Comparison of ENCODE assay signal across 8 mouse cellular contexts in the genomic region with DNA sequence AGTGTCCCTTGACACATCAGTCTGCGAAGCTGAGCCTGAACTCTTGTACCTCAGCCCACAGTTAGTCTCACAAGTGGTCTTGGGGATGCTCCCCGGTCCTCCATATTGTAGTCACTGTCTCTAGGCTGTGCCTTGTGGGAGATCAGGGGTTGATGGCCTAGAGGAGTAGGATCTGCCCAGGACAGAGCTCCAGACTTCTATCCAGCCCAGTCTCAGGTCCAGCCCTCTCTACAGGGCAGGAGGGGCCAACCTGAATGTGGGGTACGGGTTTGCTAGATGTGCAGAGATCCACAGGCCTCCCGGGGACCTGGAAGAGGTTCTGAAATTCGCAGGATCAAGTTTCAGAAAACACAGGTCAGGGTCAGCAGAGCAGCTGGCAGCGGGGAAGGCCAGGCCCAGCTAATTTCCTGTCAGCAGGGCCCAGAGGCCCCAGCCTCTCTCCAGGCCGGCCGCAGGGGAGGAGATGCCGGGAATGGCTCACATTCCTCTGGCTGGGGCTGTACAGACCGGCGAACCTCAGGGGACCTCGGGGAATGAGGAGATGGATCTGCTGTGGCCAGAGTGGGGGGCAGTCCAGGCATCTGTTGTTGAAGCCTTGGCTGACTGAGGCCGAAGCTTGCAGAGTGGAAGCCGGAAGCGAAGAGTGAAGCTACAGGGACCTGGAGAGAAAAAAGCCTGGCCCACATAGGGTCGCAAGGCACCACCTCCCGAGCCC.
DNase-seq lines count a peak whose midpoint lies in the region; ATAC-seq and TF ChIP-seq lines count a peak whose summit lies in the region.

No protein-coding gene starts in this region.

- H3K4me3 ChIP-seq in forebrain, embryonic 12.5 days (replicated peaks) = no peak overlapping the region
- H3K4me3 ChIP-seq in forebrain, embryonic 14.5 days (ENCODE audit: low read depth, low read length) = no peak overlapping the region
- H3K4me3 ChIP-seq in hindbrain, postnatal 0 days (ENCODE audit: low read length) = no peak overlapping the region
- no peak overlapping the region for H3K4me3 ChIP-seq in liver, embryonic 11.5 days (ENCODE audit: low read depth, low read length)
- no peak overlapping the region for H3K4me3 ChIP-seq in neural tube, embryonic 14.5 days (ENCODE audit: low read depth, low read length)

- no peaks in the 10 kb centered on the region for H3K27me3 ChIP-seq in forebrain, embryonic 12.5 days
- no peaks in the 10 kb centered on the region for H3K27me3 ChIP-seq in forebrain, embryonic 14.5 days (replicated peaks; ENCODE audit: control insufficient read depth, insufficient read depth, low read length)
- no peaks in the 10 kb centered on the region for H3K27me3 ChIP-seq in hindbrain, postnatal 0 days (ENCODE audit: insufficient read depth, low read length)
- no peaks in the 10 kb centered on the region for H3K27me3 ChIP-seq in liver, embryonic 11.5 days (replicated peaks; ENCODE audit: control insufficient read depth, insufficient read depth, low read length)
- H3K27me3 ChIP-seq in neural tube, embryonic 14.5 days (ENCODE audit: control insufficient read depth, insufficient read depth, low read length) = no peaks in the 10 kb centered on the region

- no peak overlapping the region for H3K4me2 ChIP-seq in forebrain, embryonic 12.5 days
- H3K4me2 ChIP-seq in forebrain, embryonic 14.5 days (ENCODE audit: low read length) = no peak overlapping the region
- H3K4me2 ChIP-seq in hindbrain, postnatal 0 days (ENCODE audit: low read depth, low read length) = no peak overlapping the region
- no peak overlapping the region for H3K4me2 ChIP-seq in liver, embryonic 11.5 days
- no peak overlapping the region for H3K4me2 ChIP-seq in neural tube, embryonic 14.5 days (ENCODE audit: low read depth, low read length)

- DNase-seq in forebrain, embryonic 14.5 days (ENCODE audit: low spot score) = no peak
- DNase-seq in gastrocnemius, postnatal 25 days = peak; percentile 94
- DNase-seq in hindbrain, postnatal 0 days (ENCODE audit: low spot score) = peak; percentile 18
- peak; percentile 56 for DNase-seq in liver, embryonic 11.5 days (ENCODE audit: low spot score)
- no peak for DNase-seq in cerebellum, adult 18-20 months

- no peak overlapping the region for H3K9ac ChIP-seq in forebrain, embryonic 12.5 days
- no peak overlapping the region for H3K9ac ChIP-seq in forebrain, embryonic 14.5 days (ENCODE audit: low read length)
- no peak overlapping the region for H3K9ac ChIP-seq in hindbrain, postnatal 0 days (replicated peaks; ENCODE audit: low read length)
- H3K9ac ChIP-seq in liver, embryonic 11.5 days (ENCODE audit: low read depth, low read length) = no peak overlapping the region
- H3K9ac ChIP-seq in neural tube, embryonic 14.5 days (replicated peaks; ENCODE audit: low read depth, low read length) = no peak overlapping the region

- H3K36me3 ChIP-seq in forebrain, embryonic 12.5 days (replicated peaks) = no peaks in the 10 kb centered on the region
- H3K36me3 ChIP-seq in forebrain, embryonic 14.5 days (ENCODE audit: control insufficient read depth, insufficient read depth, low read length) = no peaks in the 10 kb centered on the region
- H3K36me3 ChIP-seq in hindbrain, postnatal 0 days (ENCODE audit: insufficient read depth, low read length) = no peaks in the 10 kb centered on the region
- H3K36me3 ChIP-seq in liver, embryonic 11.5 days (ENCODE audit: control insufficient read depth, insufficient read depth, low read length) = no peaks in the 10 kb centered on the region
- no peaks in the 10 kb centered on the region for H3K36me3 ChIP-seq in neural tube, embryonic 14.5 days (ENCODE audit: control insufficient read depth, insufficient read depth, low read length)

- no peak for ATAC-seq in forebrain, embryonic 12.5 days (ENCODE audit: low FRiP score)
- no peak for ATAC-seq in forebrain, embryonic 14.5 days
- ATAC-seq in hindbrain, postnatal 0 days = peak; percentile 62; the same call in 1 of the 2 replicates
- ATAC-seq in liver, embryonic 11.5 days (replicated peaks; ENCODE audit: low FRiP score) = peak; percentile 56; the same call in 1 of the 2 replicates
- peak; percentile 60; the same call in 1 of the 2 replicates for ATAC-seq in neural tube, embryonic 14.5 days (ENCODE audit: low read depth)
- no peak for ATAC-seq in CD4-positive, CD25-positive, alpha-beta regulatory T cell, adult 4 months

- H3K27ac ChIP-seq in forebrain, embryonic 12.5 days = 0 out of 2 replicates have a peak overlapping the region, but pooled peaks have one; percentile 32
- no peak overlapping the region for H3K27ac ChIP-seq in forebrain, embryonic 14.5 days (ENCODE audit: low read depth, low read length)
- H3K27ac ChIP-seq in hindbrain, postnatal 0 days = peak overlapping the region; percentile 64
- H3K27ac ChIP-seq in liver, embryonic 11.5 days (ENCODE audit: low read depth, low read length) = peak overlapping the region; percentile 56
- no peak overlapping the region for H3K27ac ChIP-seq in neural tube, embryonic 14.5 days (ENCODE audit: low read depth, low read length)

- peaks cover 7% of the 10 kb centered on the region; the same call in 1 of the 2 replicates for H3K4me1 ChIP-seq in forebrain, embryonic 12.5 days
- H3K4me1 ChIP-seq in forebrain, embryonic 14.5 days (ENCODE audit: control insufficient read depth, insufficient read depth, low read length) = no peaks in the 10 kb centered on the region
- H3K4me1 ChIP-seq in hindbrain, postnatal 0 days (ENCODE audit: insufficient read depth, low read length) = no peaks in the 10 kb centered on the region
- H3K4me1 ChIP-seq in liver, embryonic 11.5 days (replicated peaks; ENCODE audit: control insufficient read depth, insufficient read depth, low read length) = peaks cover 7% of the 10 kb centered on the region
- no peaks in the 10 kb centered on the region for H3K4me1 ChIP-seq in neural tube, embryonic 14.5 days (ENCODE audit: control insufficient read depth, insufficient read depth, low read length)

- no peaks in the 10 kb centered on the region for H3K9me3 ChIP-seq in forebrain, embryonic 12.5 days
- no peaks in the 10 kb centered on the region for H3K9me3 ChIP-seq in forebrain, embryonic 14.5 days (replicated peaks; ENCODE audit: control insufficient read depth, low read length)
- H3K9me3 ChIP-seq in hindbrain, postnatal 0 days (ENCODE audit: low read length) = no peaks in the 10 kb centered on the region
- no peaks in the 10 kb centered on the region for H3K9me3 ChIP-seq in liver, embryonic 11.5 days (ENCODE audit: control insufficient read depth, low read length)
- no peaks in the 10 kb centered on the region for H3K9me3 ChIP-seq in neural tube, embryonic 14.5 days (ENCODE audit: control insufficient read depth, low read length)

- no peak for TF ChIP-seq CTCF in hindbrain, postnatal 0 days (IDR thresholded peaks at IDR 0.05; ENCODE audit: low read depth)

- 43% methylated on average over 17 of the region's 17 CpGs for WGBS in forebrain, embryonic 12.5 days
- 42% methylated on average over 17 of the region's 17 CpGs for WGBS in forebrain, embryonic 14.5 days
- WGBS in hindbrain, postnatal 0 days = 29% methylated on average over 17 of the region's 17 CpGs
- 37% methylated on average over 17 of the region's 17 CpGs for WGBS in liver, embryonic 11.5 days
- 29% methylated on average over 17 of the region's 17 CpGs for WGBS in neural tube, embryonic 14.5 days

Comparison
In these comparisons a context has a peak if more than half of its experiments do, and no peak if none do; other contexts are left out.
1. H3K27ac ChIP-seq: peak in forebrain, embryonic 12.5 days (single experiment), hindbrain, postnatal 0 days (single experiment) and liver, embryonic 11.5 days (single experiment); none in forebrain, embryonic 14.5 days (single experiment) and neural tube, embryonic 14.5 days (single experiment).
2. ATAC-seq: peak in hindbrain, postnatal 0 days (single experiment), liver, embryonic 11.5 days (single experiment) and neural tube, embryonic 14.5 days (single experiment); none in forebrain, embryonic 12.5 days (single experiment), forebrain, embryonic 14.5 days (single experiment) and CD4-positive, CD25-positive, alpha-beta regulatory T cell, adult 4 months (single experiment).
3. DNase-seq: peak in gastrocnemius, postnatal 25 days (single experiment), hindbrain, postnatal 0 days (single experiment) and liver, embryonic 11.5 days (single experiment); none in forebrain, embryonic 14.5 days (single experiment) and cerebellum, adult 18-20 months (0 of 2).